Mouse (Mus musculus) left cerebral cortex, adult 18-20 months (tissue): Measurements from ENCODE around the gene Zfp457. TPM values are rescaled to one million over a fixed set of nuclear protein-coding genes. Genes with fewer than 3 reads are reported as not detected.
"Not testable (repeated sequence)": the region's sequence is repeated elsewhere in the genome, so short reads cannot be mapped to it uniquely, and the experiment has no call there.

Experiments used
- DNase-seq, 2 experiments: peaks; one replicate each; pipeline ENCODE4 v3.0.0; 2021 to 2022; ENCODE audit warnings: low spot score in 2 of 2, mixed read lengths in 1 of 2
- long read RNA-seq, 2 experiments: library from polyadenylated mRNA; stranded (forward); transcript quantifications; one replicate each; pipeline ENCODE4 v2.0.0; 2021
- total RNA-seq, 2 experiments: library from RNA; stranded (reverse); gene quantifications; 2 replicates each; pipeline ENCODE4 v1.2.3; 2021

Gene Zfp457
- 1 to 10 TPM; 5.1 to 7.2 TPM for total RNA-seq
- long read RNA-seq, experiment 1, partial matches to known transcripts, result 0 of 1 reads
- long read RNA-seq, experiment 1, other reads (novel, unspliced or antisense), result 0 of 1 reads
- long read RNA-seq, experiment 2, result 0 reads

- DNase-seq, result peak; percentile 92
These were observed at the start of gene Zfp457 for GRCm38 (mm10) chr13:67305822-67306672. Gene Zfp457 (minus strand): TSS chr13:67306485.

GRCm38 (mm10) chr13:67351854-67352253 lies 45.6 kb upstream of the Zfp457 start:
- no peak for DNase-seq

- no peak for DNase-seq
These were observed 37.1 kb upstream of the Zfp457 start for GRCm38 (mm10) chr13:67343422-67343821.

- DNase-seq, result no peak
These were observed 26.6 kb upstream of the Zfp457 start for GRCm38 (mm10) chr13:67332877-67333276.

GRCm38 (mm10) chr13:67332019-67332724 lies 25.9 kb upstream of the Zfp457 start, which contains the start of gene Zfp595:
Gene Zfp595 (minus strand): TSS chr13:67332570.
- DNase-seq, result peak; percentile 78 to 85

GRCm38 (mm10) chr13:67306718-67307117 lies 433 bp upstream of the Zfp457 start:
- peak in 1 of 2 experiments; percentile 2 for DNase-seq

GRCm38 (mm10) chr13:67278314-67278713 lies 28.0 kb downstream of the Zfp457 start, which contains the start of gene Zfp458:
Gene Zfp458 (minus strand): TSS chr13:67278466.
- peak; percentile 16 to 27 for DNase-seq

GRCm38 (mm10) chr13:67269383-67270065 lies 36.8 kb downstream of the Zfp457 start:
- DNase-seq, result not testable (repeated sequence)

GRCm38 (mm10) chr13:67268568-67269369 lies 37.5 kb downstream of the Zfp457 start:
- DNase-seq, result peak; percentile 71 to 78

Other genes starting within 250 kb of the Zfp457 start
- gene Zfp712, start 245.3 kb downstream of the Zfp457 start, total RNA-seq, result 1 to 10 TPM; 5.3 to 5.5 TPM
- 1 to 10 TPM; 2.3 to 2.4 TPM for gene Zfp708, start 208.5 kb downstream of the Zfp457 start, total RNA-seq
- 1 to 10 TPM; 3.1 to 3.2 TPM for gene Gm28557, start 197.9 kb downstream of the Zfp457 start, total RNA-seq
- under 1 TPM; 0.21 to 0.30 TPM for gene Rslcan18, start 190.2 kb downstream of the Zfp457 start, total RNA-seq
- 10 to 100 TPM in 1 of 2 experiments, 1 to 10 TPM in 1; 9.5 to 10.1 TPM for gene Zfp759, start 184.8 kb downstream of the Zfp457 start, total RNA-seq
- gene Rsl1, start 133.3 kb downstream of the Zfp457 start, total RNA-seq, result 1 to 10 TPM; 4.3 to 5.5 TPM
- 1 to 10 TPM; 3.1 to 4.5 TPM for gene Zfp455, start 112.0 kb downstream of the Zfp457 start, total RNA-seq
- gene Zfp458, start 28.0 kb downstream of the Zfp457 start, total RNA-seq, result 10 to 100 TPM; 18.7 to 20.4 TPM
- gene Zfp595, start 26.1 kb upstream of the Zfp457 start, total RNA-seq, result 1 to 10 TPM; 3.1 TPM
- gene Gm28044, start 54.1 kb upstream of the Zfp457 start, total RNA-seq, result 1 to 10 TPM in 1 of 2 experiments, not detected in 1; 3.6 TPM
- gene Zfp953, start 54.1 kb upstream of the Zfp457 start, total RNA-seq, result under 1 TPM; 0.77 to 0.91 TPM
- gene Gm28041, start 69.2 kb upstream of the Zfp457 start, total RNA-seq, result not detected
- gene Zfp456, start 69.3 kb upstream of the Zfp457 start, total RNA-seq, result 1 to 10 TPM; 1.4 to 2.0 TPM
- gene Zfp429, start 93.3 kb upstream of the Zfp457 start, total RNA-seq, result 1 to 10 TPM; 2.6 to 3.5 TPM
- 1 to 10 TPM; 3.9 to 5.0 TPM for gene Zfp459, start 114.9 kb upstream of the Zfp457 start, total RNA-seq
- 10 to 100 TPM; 12.1 to 12.8 TPM for gene Zfp874a, start 145.1 kb upstream of the Zfp457 start, total RNA-seq
- 10 to 100 TPM; 14.9 to 23.6 TPM for gene Zfp874b, start 177.8 kb upstream of the Zfp457 start, total RNA-seq
- 1 to 10 TPM; 9.7 to 9.9 TPM for gene Zfp58, start 194.1 kb upstream of the Zfp457 start, total RNA-seq
- gene Gm26965, start 219.7 kb upstream of the Zfp457 start, total RNA-seq, result 1 to 10 TPM in 1 of 2 experiments, not detected in 1; 1.6 TPM
- 10 to 100 TPM; 21.3 to 21.4 TPM for gene Zfp87, start 219.7 kb upstream of the Zfp457 start, total RNA-seq
- 10 to 100 TPM; 10.2 to 10.3 TPM for gene Zfp748, start 247.3 kb upstream of the Zfp457 start, total RNA-seq